Mouse (Mus musculus): ENCODE measurements around the gene Gapvd1.

The Gapvd1 gene

GRCm38 (mm10) chr2:34771368-34772226 lies 16.6 kb upstream of the Gapvd1 start, which contains the start of gene Hspa5:
Gene Hspa5, plus strand, starts transcription at chr2:34771970.
- peak; percentile 100 for DNase-seq

- no peak for DNase-seq
Observed at GRCm38 (mm10) chr2:34770951-34771350, 15.9 kb upstream of the Gapvd1 start.

GRCm38 (mm10) chr2:34770049-34770448 lies 15.0 kb upstream of the Gapvd1 start:
- peak; percentile 78 for DNase-seq

GRCm38 (mm10) chr2:34764801-34765200 lies 9.8 kb upstream of the Gapvd1 start:
- DNase-seq, result peak; percentile 14

- DNase-seq, result no peak
Observed at GRCm38 (mm10) chr2:34762872-34763271, 7.8 kb upstream of the Gapvd1 start.

- no peak for DNase-seq
Observed at GRCm38 (mm10) chr2:34762174-34762573, 7.1 kb upstream of the Gapvd1 start.

- DNase-seq, result peak; percentile 56
Observed at GRCm38 (mm10) chr2:34761272-34761671, 6.2 kb upstream of the Gapvd1 start.

GRCm38 (mm10) chr2:34757341-34757740 lies 2.3 kb upstream of the Gapvd1 start:
- no peak for DNase-seq

GRCm38 (mm10) chr2:34753811-34754550 lies 1.1 kb downstream of the Gapvd1 start:
- DNase-seq, result peak; percentile 99

GRCm38 (mm10) chr2:34750245-34750644 lies 4.8 kb downstream of the Gapvd1 start:
- DNase-seq, result peak; percentile 19

- DNase-seq, result peak; percentile 51
Observed at GRCm38 (mm10) chr2:34748479-34748878, 6.6 kb downstream of the Gapvd1 start.

GRCm38 (mm10) chr2:34745673-34746072 lies 9.4 kb downstream of the Gapvd1 start:
- DNase-seq, result peak; percentile 3

GRCm38 (mm10) chr2:34744476-34744875 lies 10.6 kb downstream of the Gapvd1 start:
- DNase-seq, result peak; percentile 54

GRCm38 (mm10) chr2:34742675-34743074 lies 12.4 kb downstream of the Gapvd1 start:
- DNase-seq, result no peak

GRCm38 (mm10) chr2:34741390-34742159 lies 13.5 kb downstream of the Gapvd1 start:
- DNase-seq, result peak; percentile 86

GRCm38 (mm10) chr2:34739684-34740391 lies 15.2 kb downstream of the Gapvd1 start:
- DNase-seq, result peak; percentile 14

- DNase-seq, result peak; percentile 21
Observed at GRCm38 (mm10) chr2:34737911-34738310, 17.1 kb downstream of the Gapvd1 start.

GRCm38 (mm10) chr2:34736626-34737025 lies 18.4 kb downstream of the Gapvd1 start:
- peak; percentile 54 for DNase-seq

GRCm38 (mm10) chr2:34727045-34727728 lies 27.8 kb downstream of the Gapvd1 start:
- DNase-seq, result peak; percentile 85

- DNase-seq, result no peak
Observed at GRCm38 (mm10) chr2:34725269-34725668, 29.8 kb downstream of the Gapvd1 start.

GRCm38 (mm10) chr2:34718196-34718595 lies 36.8 kb downstream of the Gapvd1 start:
- DNase-seq, result no peak

- DNase-seq, result peak; percentile 58
Observed at GRCm38 (mm10) chr2:34711904-34712303, 43.1 kb downstream of the Gapvd1 start.

Data from heart, adult 11 months (tissue).